In the genomic region with DNA sequence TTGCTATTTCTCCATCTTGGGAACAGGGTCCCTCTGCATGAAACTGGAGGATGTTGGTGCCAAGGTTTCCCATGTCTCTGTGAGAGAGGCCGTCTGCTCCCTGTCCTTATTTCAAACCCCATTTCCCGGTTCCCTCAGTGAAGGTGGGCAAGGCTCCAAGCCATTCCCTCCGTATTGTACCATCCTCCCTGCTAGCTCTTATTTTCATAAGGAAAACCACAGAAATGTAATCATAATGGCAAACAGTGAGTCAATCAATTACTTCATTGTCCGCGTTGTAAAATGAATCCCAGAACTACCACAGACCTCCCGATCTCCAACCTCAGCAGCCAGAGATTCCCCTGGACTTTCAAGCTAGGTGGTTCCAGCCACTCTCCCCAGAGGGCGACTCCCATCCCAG, we compare ENCODE assay signal across 28 mouse cellular contexts. TPM values are rescaled to one million over a fixed set of nuclear protein-coding genes. Genes with fewer than 3 reads are reported as not detected.
A peak's percentile ranks its signal among the peaks of the same experiment; 100 is the strongest.
DNase-seq lines count a peak whose midpoint lies in the region; ATAC-seq and TF ChIP-seq lines count a peak whose summit lies in the region.
"Had no signal": no experiment of that assay in that cellular context is flagged by ENCODE, and none has a peak within 500 bp of the region (broad histone marks: within the 10 kb centered on the region; RNA-seq: fewer than 3 reads in every experiment).

No protein-coding gene starts in this region.

- H3K36me3 ChIP-seq in lung, postnatal 0 days (ENCODE audit: insufficient read depth, low read length), result no peaks in the 10 kb centered on the region
- H3K36me3 ChIP-seq in forebrain, embryonic 16.5 days (ENCODE audit: control insufficient read depth, insufficient read depth), result no peaks in the 10 kb centered on the region
- H3K36me3 ChIP-seq: embryonic facial prominence, embryonic 13.5 days; forebrain, embryonic 12.5 days; forebrain, embryonic 15.5 days; heart, embryonic 10.5 days; heart, embryonic 13.5 days had no signal

- TF ChIP-seq POLR2A in embryonic fibroblast, embryonic 13.5 days (IDR thresholded peaks at IDR 0.05; ENCODE audit: low read depth, low read length), result no peak

- no peak for ATAC-seq in lung, postnatal 0 days
- no peak for ATAC-seq in forebrain, embryonic 16.5 days
- ATAC-seq: forebrain, embryonic 15.5 days; hindbrain, postnatal 0 days; inflammation-experienced regulatory T-cells, adult 6 months; intestine, embryonic 16.5 days; Patski had no signal

- DNase-seq in cerebellum, postnatal 14 days, result peak; percentile 22 to 28
- no peak for DNase-seq in cerebellum, postnatal 36 days
- peak; percentile 46 for DNase-seq in lung, postnatal 0 days (ENCODE audit: low spot score)
- DNase-seq in lung, adult 18-20 months, result no peak
- no peak for DNase-seq in kidney, postnatal 36 days
- DNase-seq in retina, embryonic 14.5 days (ENCODE audit: low spot score), result no peak
- DNase-seq: adrenal gland, adult 2 months; adrenal gland, postnatal 14 days; cerebellum, adult 11 months; cerebellum, adult 2 months; cerebellum, adult 9-11 months; gastrocnemius, postnatal 10 days; gastrocnemius, postnatal 36 days; heart, adult 2 months; heart, postnatal 14 days; heart, postnatal 4 days had no signal

- no peak overlapping the region for H3K27ac ChIP-seq in lung, postnatal 0 days (ENCODE audit: low read length)
- peak overlapping the region; percentile 19; the same call in 1 of the 2 replicates for H3K27ac ChIP-seq in embryonic fibroblast, embryonic 13.5 days (ENCODE audit: insufficient read depth, low read length)
- no peak overlapping the region for H3K27ac ChIP-seq in forebrain, embryonic 16.5 days (ENCODE audit: low read length)
- H3K27ac ChIP-seq: embryonic facial prominence, embryonic 13.5 days; forebrain, embryonic 12.5 days; forebrain, embryonic 15.5 days; heart, adult 2 months; heart, embryonic 10.5 days; hindbrain, embryonic 14.5 days; hindbrain, postnatal 0 days had no signal

- H3K4me1 ChIP-seq in lung, postnatal 0 days (ENCODE audit: insufficient read depth, low read depth, low read length), result no peaks in the 10 kb centered on the region
- peaks cover 7% of the 10 kb centered on the region; the same call in 1 of the 2 replicates for H3K4me1 ChIP-seq in embryonic fibroblast, embryonic 13.5 days (ENCODE audit: control insufficient read depth, insufficient read depth, low read length)
- H3K4me1 ChIP-seq in forebrain, embryonic 16.5 days (replicated peaks; ENCODE audit: control insufficient read depth, insufficient read depth, low read length), result peaks cover 2% of the 10 kb centered on the region; the same call in 1 of the 2 replicates
- H3K4me1 ChIP-seq: forebrain, embryonic 12.5 days; forebrain, embryonic 15.5 days had no signal

- H3K27me3 ChIP-seq in lung, postnatal 0 days (replicated peaks; ENCODE audit: insufficient read depth, low read length), result no peaks in the 10 kb centered on the region
- no peaks in the 10 kb centered on the region for H3K27me3 ChIP-seq in forebrain, embryonic 16.5 days (replicated peaks; ENCODE audit: control insufficient read depth, insufficient read depth, low read length)
- H3K27me3 ChIP-seq: embryonic facial prominence, embryonic 13.5 days; forebrain, embryonic 12.5 days; forebrain, embryonic 15.5 days; heart, embryonic 13.5 days; Patski had no signal

- 68% methylated on average over 7 of the region's 7 CpGs for WGBS in lung, postnatal 0 days
- WGBS in forebrain, embryonic 16.5 days, result 78% methylated on average over 7 of the region's 7 CpGs

- TF ChIP-seq CTCF in lung, postnatal 0 days (IDR thresholded peaks at IDR 0.05), result no peak
- TF ChIP-seq CTCF in embryonic fibroblast, embryonic 13.5 days (IDR thresholded peaks at IDR 0.05; ENCODE audit: borderline replicate concordance, insufficient read depth, low read length), result no peak

- H3K4me2 ChIP-seq in lung, postnatal 0 days (replicated peaks; ENCODE audit: low read depth, low read length), result no peak overlapping the region
- no peak overlapping the region for H3K4me2 ChIP-seq in forebrain, embryonic 16.5 days (ENCODE audit: low read length)
- H3K4me2 ChIP-seq: embryonic facial prominence, embryonic 13.5 days; forebrain, embryonic 12.5 days; forebrain, embryonic 15.5 days; heart, embryonic 13.5 days; hindbrain, embryonic 14.5 days had no signal

- TF ChIP-seq EP300 in lung, postnatal 0 days (IDR thresholded peaks at IDR 0.05), result no peak

- H3K9ac ChIP-seq in lung, postnatal 0 days (replicated peaks; ENCODE audit: low read depth), result no peak overlapping the region
- no peak overlapping the region for H3K9ac ChIP-seq in forebrain, embryonic 16.5 days (replicated peaks; ENCODE audit: low read depth, low read length)
- H3K9ac ChIP-seq: embryonic facial prominence, embryonic 13.5 days; forebrain, embryonic 12.5 days; forebrain, embryonic 15.5 days; heart, embryonic 13.5 days; hindbrain, embryonic 14.5 days had no signal

- H3K4me3 ChIP-seq in lung, postnatal 0 days (ENCODE audit: low read depth, low read length), result no peak overlapping the region
- no peak overlapping the region for H3K4me3 ChIP-seq in embryonic fibroblast, embryonic 13.5 days (ENCODE audit: insufficient read depth, low read length)
- no peak overlapping the region for H3K4me3 ChIP-seq in forebrain, embryonic 16.5 days (replicated peaks; ENCODE audit: low read length)
- H3K4me3 ChIP-seq: embryonic facial prominence, embryonic 13.5 days; forebrain, embryonic 12.5 days; forebrain, embryonic 15.5 days; heart, adult 2 months; heart, embryonic 10.5 days; heart, embryonic 13.5 days had no signal

- H3K9me3 ChIP-seq in lung, postnatal 0 days (ENCODE audit: low read length), result no peaks in the 10 kb centered on the region
- H3K9me3 ChIP-seq in forebrain, embryonic 16.5 days (ENCODE audit: control insufficient read depth, low read length), result no peaks in the 10 kb centered on the region
- H3K9me3 ChIP-seq: embryonic facial prominence, embryonic 13.5 days; heart, embryonic 10.5 days; heart, embryonic 13.5 days had no signal

RNA-seq across cellular contexts. Expression of a gene that starts 25.6 kb away (rescaled TPM):
- polyA plus RNA-seq in lung, postnatal 0 days (2015; fragmentation: Nextera tagmentation; extraction: Ambion mirVana), result 17.3 and 18.2 TPM in 2 replicates
- 53.8 and 86.8 TPM in 2 replicates for polyA plus RNA-seq in embryonic fibroblast, embryonic 13.5 days (2011; ENCODE audit: insufficient read length, low read depth, missing spikeins)
- polyA plus RNA-seq in forebrain, embryonic 16.5 days (2015; fragmentation: Nextera tagmentation; extraction: Ambion mirVana), result 3.1 and 4.3 TPM in 2 replicates

RNA-seq across cellular contexts. Expression of a gene that starts 53.0 kb away (rescaled TPM):
- 26.6 and 29.4 TPM in 2 replicates for polyA plus RNA-seq in lung, postnatal 0 days (2015; fragmentation: Nextera tagmentation; extraction: Ambion mirVana)
- 35.8 and 43.6 TPM in 2 replicates for polyA plus RNA-seq in embryonic fibroblast, embryonic 13.5 days (2011; ENCODE audit: insufficient read length, low read depth, missing spikeins)
- 52.2 and 71.6 TPM in 2 replicates for polyA plus RNA-seq in forebrain, embryonic 16.5 days (2015; fragmentation: Nextera tagmentation; extraction: Ambion mirVana)

Comparison
In these comparisons a context has a peak if more than half of its experiments do, and no peak if none do; other contexts are left out.
1. DNase-seq: peak in cerebellum, postnatal 14 days (2 of 2) and lung, postnatal 0 days (single experiment); none in cerebellum, postnatal 36 days (0 of 2), lung, adult 18-20 months (0 of 2), kidney, postnatal 36 days (0 of 2) and retina, embryonic 14.5 days (single experiment).